Mouse (Mus musculus): Measurements from ENCODE around the gene Zbtb7a. TPM values are rescaled to one million over a fixed set of nuclear protein-coding genes. Genes with fewer than 3 reads are reported as not detected.

Gene Zbtb7a
- polyA plus RNA-seq, 1 experiment from 2014 or later = 17.7 TPM

DNA sequence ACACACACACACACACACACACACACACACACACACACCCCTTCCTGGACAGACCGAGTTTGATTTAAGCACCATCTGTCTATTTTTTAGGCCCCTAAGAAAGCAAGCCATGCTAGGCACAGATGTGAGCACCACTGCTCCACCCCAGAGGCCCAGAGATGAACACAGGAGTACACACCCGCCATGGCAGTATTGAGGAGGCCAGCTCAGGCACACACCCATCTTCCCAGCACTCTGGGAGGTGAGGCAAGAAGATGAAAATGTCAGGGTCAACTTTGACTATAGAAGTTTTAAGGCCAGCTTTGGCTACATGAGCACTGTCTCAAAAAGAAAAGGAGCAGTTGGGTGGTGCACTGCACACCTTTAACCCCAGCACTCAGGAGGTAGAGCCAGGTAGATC, 12.1 kb upstream of the Zbtb7a start:
- no peaks in the 10 kb centered on the region for H3K9me3 ChIP-seq (replicated peaks)
- no peak overlapping the region for H3K27ac ChIP-seq
- H3K4me1 ChIP-seq = 0 out of 2 replicates have a peak, but pooled peaks cover 2% of the 10 kb centered on the region
- H3K9ac ChIP-seq = no peak overlapping the region
- no peaks in the 10 kb centered on the region; the same call in 1 of the 2 replicates for H3K27me3 ChIP-seq
- no peak overlapping the region for H3K4me2 ChIP-seq (replicated peaks)
- 80% methylated on average over 2 of the region's 2 CpGs for WGBS
- peaks cover 72% of the 10 kb centered on the region for H3K36me3 ChIP-seq
- H3K4me3 ChIP-seq = no peak overlapping the region
- no peak for ATAC-seq (ENCODE audit: low FRiP score)

DNA sequence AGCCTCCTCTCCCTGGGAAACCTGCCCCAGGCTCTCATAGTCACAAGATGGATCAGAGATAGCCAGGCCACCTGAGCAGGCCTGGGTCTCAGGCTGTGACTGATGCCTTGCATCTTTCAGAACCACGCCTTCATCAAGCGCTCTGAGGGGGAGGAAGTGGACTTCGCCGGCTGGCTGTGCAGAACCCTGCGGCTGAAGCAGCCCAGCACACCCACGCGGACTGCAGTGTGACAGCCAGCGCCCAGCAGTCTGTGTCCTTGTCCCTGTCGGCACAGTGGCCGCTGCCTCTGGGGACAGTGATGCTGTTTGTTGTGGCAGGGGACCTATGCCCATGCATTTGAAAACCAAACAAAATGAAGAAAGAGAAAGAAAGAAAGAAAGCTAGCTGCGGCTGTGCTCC, 11.5 kb upstream of the Zbtb7a start:
- Histone ChIP-seq H3K27me3 (peaks cover 5% of the 10 kb centered on the region), H3K36me3 (peaks cover 66% of the 10 kb centered on the region), H3K4me3 (no peak overlapping the region), H3K27ac (no peak overlapping the region), H3K9ac (no peak overlapping the region), H3K4me2 (replicated peaks) (no peak overlapping the region), H3K4me1 (peaks cover 4% of the 10 kb centered on the region; the same call in 1 of the 2 replicates), H3K9me3 (replicated peaks) (no peaks in the 10 kb centered on the region)
- no peak for ATAC-seq (ENCODE audit: low FRiP score)
- WGBS = 77% methylated on average over 11 of the region's 11 CpGs

- Histone ChIP-seq H3K9ac (no peak overlapping the region), H3K4me3 (no peak overlapping the region), H3K27ac (no peak overlapping the region), H3K36me3 (no peaks in the 10 kb centered on the region), H3K4me1 (peaks cover 33% of the 10 kb centered on the region), H3K27me3 (peaks cover 58% of the 10 kb centered on the region), H3K9me3 (replicated peaks) (no peaks in the 10 kb centered on the region), H3K4me2 (replicated peaks) (no peak overlapping the region)
- no peak for ATAC-seq (ENCODE audit: low FRiP score)
- 1% methylated on average over 16 of the region's 16 CpGs for WGBS
Measured at GRCm38 (mm10) chr10:81134181-81134587, 836 bp upstream of the Zbtb7a start.

DNA sequence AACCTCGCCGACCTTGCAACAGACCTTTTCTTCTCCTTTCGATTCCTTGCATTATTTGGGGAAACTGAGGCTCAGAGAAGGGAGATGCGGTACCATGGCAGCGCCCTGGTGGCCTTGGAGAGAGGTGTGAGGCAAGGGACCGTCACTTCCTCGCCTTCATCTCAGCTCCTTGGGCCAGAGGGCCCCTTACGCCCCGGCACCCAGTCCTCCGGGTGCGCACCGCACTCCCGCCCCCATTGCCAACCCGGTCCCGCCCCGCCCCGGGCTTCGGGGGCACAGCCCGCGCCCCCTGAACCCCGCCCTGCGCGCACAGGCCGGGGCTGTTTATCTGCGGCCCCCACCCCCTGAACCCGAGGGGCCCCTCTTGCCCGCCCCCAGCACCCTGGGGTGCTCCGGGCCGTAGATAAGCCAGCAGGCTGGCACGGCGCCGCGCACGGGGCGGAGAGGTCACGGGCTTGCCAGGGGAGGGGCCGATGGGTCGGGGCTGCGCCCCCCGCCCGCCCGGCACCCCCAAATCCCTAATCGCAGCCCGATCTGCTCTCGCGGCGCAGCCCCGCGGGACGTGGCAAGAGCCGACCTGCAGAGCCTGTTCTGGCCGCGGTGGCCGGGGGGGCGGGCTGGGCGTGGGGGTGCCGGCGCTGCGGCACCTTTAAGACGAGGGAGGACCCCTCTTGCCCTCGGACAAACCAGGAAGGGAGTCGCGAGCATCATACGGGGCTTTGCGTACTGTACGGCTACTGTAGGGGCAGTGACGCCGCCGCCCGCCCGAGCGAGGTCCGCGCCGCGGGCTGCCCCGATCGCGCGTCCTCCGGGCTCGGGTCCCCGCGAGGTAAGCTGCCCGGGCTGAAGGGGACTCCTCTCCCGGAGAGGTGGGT, 1.0 kb downstream of the Zbtb7a start:
- peak; percentile 18; the same call in 1 of the 2 replicates for ATAC-seq (ENCODE audit: low FRiP score)
- peak overlapping the region; percentile 100 for H3K4me2 ChIP-seq (replicated peaks)
- H3K27me3 ChIP-seq = peaks cover 39% of the 10 kb centered on the region
- peak overlapping the region; percentile 97 for H3K27ac ChIP-seq
- WGBS = under 1% methylated on average over 75 of the region's 86 CpGs
- H3K4me3 ChIP-seq = peak overlapping the region; percentile 85
- no peaks in the 10 kb centered on the region for H3K9me3 ChIP-seq (replicated peaks)
- H3K9ac ChIP-seq = peak overlapping the region; percentile 92
- H3K4me1 ChIP-seq = peaks cover 45% of the 10 kb centered on the region
- H3K36me3 ChIP-seq = no peaks in the 10 kb centered on the region

DNA sequence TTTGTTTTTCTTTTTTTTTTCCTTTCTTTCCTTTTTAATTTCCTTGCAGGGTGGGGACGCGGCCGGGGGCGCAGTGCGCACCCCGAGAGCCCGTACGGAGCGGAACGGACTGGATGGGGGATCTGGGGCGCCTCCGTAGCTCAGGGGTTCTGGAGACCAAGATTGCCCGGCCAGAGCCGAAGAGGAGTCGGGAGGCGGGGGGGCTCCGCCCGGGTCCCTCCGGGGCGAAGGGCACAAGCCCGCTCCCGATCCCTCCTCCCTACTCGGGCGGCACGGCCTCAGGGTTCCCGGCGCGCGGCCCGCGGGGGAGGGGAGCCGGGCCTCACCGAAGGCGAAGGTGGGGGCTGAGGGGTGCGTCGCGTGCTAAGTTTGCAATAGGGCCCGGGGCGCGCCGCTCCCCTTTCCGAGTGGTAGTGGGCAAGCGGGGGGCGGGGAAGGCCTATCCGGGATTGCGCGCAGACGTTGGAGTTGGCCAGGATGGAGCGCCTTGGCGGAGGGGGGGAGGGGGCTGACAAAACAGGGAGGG, 1.7 kb downstream of the Zbtb7a start:
- Histone ChIP-seq H3K4me1 (peaks cover 52% of the 10 kb centered on the region), H3K27ac (peak overlapping the region; percentile 97), H3K9ac (peak overlapping the region; percentile 92), H3K9me3 (replicated peaks) (no peaks in the 10 kb centered on the region), H3K36me3 (no peaks in the 10 kb centered on the region), H3K4me3 (peak overlapping the region; percentile 85), H3K4me2 (replicated peaks) (peak overlapping the region; percentile 100), H3K27me3 (peaks cover 39% of the 10 kb centered on the region)
- under 1% methylated on average over 48 of the region's 50 CpGs for WGBS
- ATAC-seq (ENCODE audit: low FRiP score) = peak; percentile 63

DNA sequence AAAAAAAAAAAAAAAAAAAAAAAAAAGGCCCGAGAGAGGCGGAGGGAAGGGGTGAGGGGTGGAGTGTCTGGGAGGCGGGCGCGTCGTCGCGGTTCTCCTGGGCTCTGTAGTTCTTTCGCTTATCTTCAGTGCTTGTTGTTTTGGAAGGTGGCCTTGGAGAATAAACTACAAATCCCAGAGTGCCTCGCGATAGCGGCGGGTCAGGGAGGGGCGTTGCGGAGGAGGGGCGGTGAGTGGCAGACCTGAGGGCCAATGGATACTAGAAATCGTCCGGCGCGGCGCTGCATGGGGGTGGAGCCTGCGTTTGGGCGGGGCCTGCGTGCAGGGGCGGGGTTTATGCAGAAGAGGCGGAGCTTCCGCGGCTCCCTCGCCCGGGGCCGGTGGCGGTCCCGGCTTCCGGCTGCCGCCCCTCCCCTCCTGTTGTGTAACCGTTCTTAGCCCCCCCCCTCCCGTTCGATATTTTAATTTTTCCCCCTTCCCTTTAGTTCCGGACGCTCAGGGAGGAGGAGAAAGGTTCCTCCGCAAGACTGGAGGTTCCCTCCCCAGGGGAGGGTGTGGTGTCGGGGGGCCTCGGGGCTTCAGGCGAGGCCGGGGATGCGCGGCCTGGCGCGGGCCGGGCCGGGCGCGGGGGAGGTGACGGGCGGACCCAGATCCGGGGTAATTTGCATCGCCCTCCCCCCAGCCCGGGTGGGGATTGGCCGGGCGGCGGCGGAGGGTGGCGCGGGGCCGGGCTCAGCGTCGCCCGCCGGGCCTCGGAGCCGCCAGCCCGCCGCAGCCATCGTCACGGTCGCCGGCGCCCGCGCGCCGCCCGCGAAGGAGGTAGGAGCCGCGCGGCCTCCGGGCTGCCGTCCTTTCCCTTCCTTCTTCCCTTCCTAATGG, 2.5 kb downstream of the Zbtb7a start:
- Histone ChIP-seq H3K4me1 (peaks cover 59% of the 10 kb centered on the region), H3K9me3 (replicated peaks) (no peaks in the 10 kb centered on the region), H3K27ac (peak overlapping the region; percentile 97), H3K9ac (peak overlapping the region; percentile 90), H3K27me3 (peaks cover 34% of the 10 kb centered on the region), H3K4me3 (peak overlapping the region; percentile 85), H3K36me3 (no peaks in the 10 kb centered on the region), H3K4me2 (replicated peaks) (peak overlapping the region; percentile 100)
- ATAC-seq (ENCODE audit: low FRiP score) = peak; percentile 92
- under 1% methylated on average over 51 of the region's 89 CpGs for WGBS

- Histone ChIP-seq H3K27me3 (peaks cover 28% of the 10 kb centered on the region), H3K27ac (peak overlapping the region; percentile 89), H3K36me3 (peaks cover 1% of the 10 kb centered on the region; the same call in 1 of the 2 replicates), H3K4me3 (peak overlapping the region; percentile 85), H3K9me3 (replicated peaks) (no peaks in the 10 kb centered on the region), H3K9ac (peak overlapping the region; percentile 90), H3K4me2 (replicated peaks) (peak overlapping the region; percentile 100), H3K4me1 (peaks cover 66% of the 10 kb centered on the region)
- ATAC-seq (ENCODE audit: low FRiP score) = no peak; the same call in 1 of the 2 replicates
- under 1% methylated on average over 24 of the region's 24 CpGs for WGBS
Measured at GRCm38 (mm10) chr10:81138131-81138782, 3.2 kb downstream of the Zbtb7a start.

DNA sequence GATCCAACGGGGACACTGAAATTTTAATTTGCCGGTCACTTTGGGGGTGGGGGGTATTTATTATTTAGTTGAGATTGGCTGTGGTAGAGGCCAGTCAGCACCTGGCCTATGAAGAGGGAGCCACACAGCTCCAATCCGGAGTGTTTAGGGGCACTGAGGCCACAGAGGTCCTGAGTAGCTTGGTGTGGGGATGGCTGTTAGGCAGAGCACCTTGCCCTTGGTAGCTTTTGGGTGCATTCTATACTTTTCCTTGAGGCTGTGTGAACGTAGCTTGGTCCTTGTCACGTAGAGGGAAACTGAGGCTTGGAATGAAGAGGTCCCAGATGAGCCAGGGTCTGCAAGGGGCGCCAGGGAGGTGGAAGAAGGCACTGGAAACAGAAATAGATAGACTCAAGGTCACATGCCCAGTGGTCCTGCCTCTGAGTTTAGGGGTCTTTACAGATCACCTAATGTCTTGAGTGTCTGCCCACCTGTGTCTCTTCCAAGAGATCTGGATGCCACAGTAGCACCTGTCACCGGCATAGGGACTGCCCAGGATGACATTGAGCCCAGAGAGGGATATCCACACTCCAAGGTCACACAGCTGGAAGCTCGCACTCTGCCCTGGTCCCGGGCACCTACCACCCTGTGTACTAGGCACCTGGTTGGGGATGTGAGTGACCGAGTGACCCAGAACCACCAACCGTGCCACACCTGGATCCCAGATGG, 4.0 kb downstream of the Zbtb7a start:
- H3K27ac ChIP-seq = peak overlapping the region; percentile 89; the same call in 1 of the 2 replicates
- peak overlapping the region; percentile 90 for H3K9ac ChIP-seq
- no peaks in the 10 kb centered on the region for H3K9me3 ChIP-seq (replicated peaks)
- H3K4me3 ChIP-seq = peak overlapping the region; percentile 85
- H3K27me3 ChIP-seq = peaks cover 22% of the 10 kb centered on the region
- H3K36me3 ChIP-seq = peaks cover 8% of the 10 kb centered on the region
- peaks cover 66% of the 10 kb centered on the region for H3K4me1 ChIP-seq
- 58% methylated on average over 11 of the region's 11 CpGs for WGBS
- no peak for ATAC-seq (ENCODE audit: low FRiP score)
- H3K4me2 ChIP-seq (replicated peaks) = peak overlapping the region; percentile 100

GRCm38 (mm10) chr10:81139529-81139846, 4.5 kb downstream of the Zbtb7a start:
- no peak for ATAC-seq (ENCODE audit: low FRiP score)
- peaks cover 66% of the 10 kb centered on the region for H3K4me1 ChIP-seq
- H3K27me3 ChIP-seq = peaks cover 17% of the 10 kb centered on the region
- peak overlapping the region; percentile 23; the same call in 1 of the 2 replicates for H3K9ac ChIP-seq
- H3K27ac ChIP-seq = no peak overlapping the region
- peak overlapping the region; percentile 3; the same call in 1 of the 2 replicates for H3K4me3 ChIP-seq
- 77% methylated on average over 4 of the region's 4 CpGs for WGBS
- H3K4me2 ChIP-seq (replicated peaks) = peak overlapping the region; percentile 100
- no peaks in the 10 kb centered on the region for H3K9me3 ChIP-seq (replicated peaks)
- peaks cover 14% of the 10 kb centered on the region for H3K36me3 ChIP-seq

- Histone ChIP-seq H3K4me3 (peak overlapping the region; percentile 3; the same call in 1 of the 2 replicates), H3K36me3 (peaks cover 19% of the 10 kb centered on the region), H3K27ac (no peak overlapping the region), H3K4me2 (replicated peaks) (peak overlapping the region; percentile 100), H3K4me1 (peaks cover 63% of the 10 kb centered on the region), H3K27me3 (peaks cover 12% of the 10 kb centered on the region), H3K9me3 (replicated peaks) (no peaks in the 10 kb centered on the region), H3K9ac (peak overlapping the region; percentile 23; the same call in 1 of the 2 replicates)
- ATAC-seq (ENCODE audit: low FRiP score) = no peak
- 59% methylated on average over 8 of the region's 8 CpGs for WGBS
Measured at GRCm38 (mm10) chr10:81140005-81140404, 5.0 kb downstream of the Zbtb7a start.

All from hindbrain, embryonic 12.5 days (tissue).